Mouse (Mus musculus) adrenal gland, postnatal 14 days (tissue): ENCODE data around the gene Slc9a5. TPM values are rescaled to one million over a fixed set of nuclear protein-coding genes. Genes with fewer than 3 reads are reported as not detected.

Source experiments
- DNase-seq: peaks from one replicate; pipeline ENCODE4 v3.0.0; 2021; ENCODE audit warnings: mixed read lengths
- total RNA-seq: library from RNA; stranded (reverse); gene quantifications from 2 replicates; pipeline ENCODE4 v1.2.3, GENCODE M21; 2021

Gene Slc9a5
- total RNA-seq, 1 experiment from 2014 or later = 1.9 TPM

- DNase-seq = peak; percentile 45
These were observed 6.8 kb downstream of the Slc9a5 start for GRCm38 (mm10) chr8:105355179-105356024.

- DNase-seq = no peak
These were observed 8.0 kb downstream of the Slc9a5 start for GRCm38 (mm10) chr8:105356681-105357080.

- DNase-seq = no peak
These were observed 10.6 kb downstream of the Slc9a5 start for GRCm38 (mm10) chr8:105359208-105359607.

GRCm38 (mm10) chr8:105359646-105360045, 11.0 kb downstream of the Slc9a5 start:
- peak; percentile 56 for DNase-seq

GRCm38 (mm10) chr8:105361751-105362702, 13.4 kb downstream of the Slc9a5 start:
- DNase-seq = peak; percentile 41

GRCm38 (mm10) chr8:105367107-105367506, 18.5 kb downstream of the Slc9a5 start:
- DNase-seq = peak; percentile 45

GRCm38 (mm10) chr8:105372473-105372872, 23.8 kb downstream of the Slc9a5 start:
- DNase-seq = peak; percentile 53

GRCm38 (mm10) chr8:105373032-105373431, 24.4 kb downstream of the Slc9a5 start, which contains the start of gene Plekhg4:
Gene Plekhg4, plus strand, starts transcription at chr8:105373274.
- DNase-seq = peak; percentile 67

- peak; percentile 65 for DNase-seq
These were observed 25.9 kb downstream of the Slc9a5 start for GRCm38 (mm10) chr8:105374513-105374966.

- peak; percentile 49 for DNase-seq
These were observed 30.0 kb downstream of the Slc9a5 start for GRCm38 (mm10) chr8:105378673-105379072.

GRCm38 (mm10) chr8:105380308-105380707, 31.7 kb downstream of the Slc9a5 start:
- DNase-seq = peak; percentile 46

GRCm38 (mm10) chr8:105384070-105384469, 35.4 kb downstream of the Slc9a5 start:
- no peak for DNase-seq

- no peak for DNase-seq
These were observed 38.5 kb downstream of the Slc9a5 start for GRCm38 (mm10) chr8:105387151-105387550.

- peak; percentile 35 for DNase-seq
These were observed 40.5 kb downstream of the Slc9a5 start for GRCm38 (mm10) chr8:105389096-105389495.

GRCm38 (mm10) chr8:105393089-105393787, 44.6 kb downstream of the Slc9a5 start:
- DNase-seq = no peak

GRCm38 (mm10) chr8:105393915-105394314, 45.3 kb downstream of the Slc9a5 start:
- no peak for DNase-seq

GRCm38 (mm10) chr8:105397747-105398146, 49.1 kb downstream of the Slc9a5 start:
- DNase-seq = peak; percentile 61

GRCm38 (mm10) chr8:105400016-105400415, 51.4 kb downstream of the Slc9a5 start:
- no peak for DNase-seq

GRCm38 (mm10) chr8:105403467-105403866, 54.8 kb downstream of the Slc9a5 start:
- no peak for DNase-seq

GRCm38 (mm10) chr8:105404496-105404895, 55.9 kb downstream of the Slc9a5 start:
- DNase-seq = no peak

- DNase-seq = no peak
These were observed 57.8 kb downstream of the Slc9a5 start for GRCm38 (mm10) chr8:105406416-105406815.

- DNase-seq = peak; percentile 46
These were observed 59.7 kb downstream of the Slc9a5 start for GRCm38 (mm10) chr8:105408331-105408730.
